Mouse (Mus musculus) heart, adult 2 months (tissue): ENCODE measurements around the gene Tecpr1. TPM values are rescaled to one million over a fixed set of nuclear protein-coding genes. Genes with fewer than 3 reads are reported as not detected.
A peak's percentile ranks its signal among the peaks of the same experiment; 100 is the strongest.

Experiments used
- DNase-seq, 2 experiments: peaks; one replicate each; pipeline ENCODE4 v3.0.0; 2021
- H3K27ac ChIP-seq: fragments of 200-600 bp; 2 replicates; pipeline ENCODE4 v1.8.1; 2022
- H3K27me3 ChIP-seq: fragments of 200-500 bp; 2 replicates; pipeline ENCODE4 v1.6.1; 2012; ENCODE audit warnings: mild to moderate bottlenecking, low read length, inconsistent platforms, mixed read lengths; ENCODE audit not compliant: control insufficient read depth, insufficient read depth
- H3K36me3 ChIP-seq: fragments of 200-500 bp; 2 replicates; pipeline ENCODE4 v1.6.1; 2012; ENCODE audit warnings: low read length, inconsistent platforms; ENCODE audit not compliant: control insufficient read depth, insufficient read depth
- H3K4me1 ChIP-seq: fragments of 200-500 bp; 2 replicates; pipeline ENCODE4 v1.6.1; 2011; ENCODE audit warnings: low read length; ENCODE audit not compliant: control insufficient read depth, insufficient read depth
- H3K4me3 ChIP-seq: fragments of 200-600 bp; 2 replicates; pipeline ENCODE4 v1.8.1; 2022
- H3K79me2 ChIP-seq: fragments of 200-500 bp; replicated peaks from 2 replicates; pipeline ENCODE4 v1.6.1; 2012; ENCODE audit warnings: mild to moderate bottlenecking, inconsistent platforms, low read length, moderate library complexity, mixed read lengths; ENCODE audit not compliant: control insufficient read depth, insufficient read depth
- H3K9ac ChIP-seq: fragments of 200-500 bp; 2 replicates; pipeline ENCODE4 v1.6.1; 2012; ENCODE audit warnings: low read depth, mild to moderate bottlenecking, control low read depth, inconsistent platforms, low read length, mixed read lengths
- CTCF ChIP-seq: fragments of 200-600 bp; IDR thresholded peaks from 2 replicates; pipeline ENCODE4 v1.8.1; 2022; ENCODE audit warnings: antibody characterized with exemption, mild to moderate bottlenecking, moderate library complexity
- EP300 ChIP-seq: fragments of 200-500 bp; IDR thresholded peaks from 2 replicates; pipeline ENCODE4 v1.6.1; 2011; ENCODE audit warnings: low read depth, low read length, control low read depth; ENCODE audit not compliant: insufficient read depth
- POLR2A ChIP-seq: fragments of 200-500 bp; IDR thresholded peaks from 2 replicates; pipeline ENCODE4 v1.6.1; 2011; ENCODE audit warnings: mild to moderate bottlenecking, low read depth, low read length, control low read depth; ENCODE audit not compliant: insufficient read depth
- WGBS: fragments of 180-500 bp; shearing (Covaris S2); methylation state at CpG from one replicate; pipeline ENCODE4 v1.1.7; 2018; 5-methylcytosine and 5-hydroxymethylcytosine counted together
- intact Hi-C: fragments of 180-260 bp; cut with DNase I; formaldehyde crosslinking; loops from one replicate; pipeline ENCODE4 v1.15.1; 2025
- polyA plus RNA-seq: library from polyadenylated mRNA; depleted of rRNA; stranded (reverse); fragments of >200 nt; gene quantifications from 2 replicates; pipeline ENCODE4 v1.2.3, GENCODE M21; 2012
- total RNA-seq, 2 experiments: library from RNA; stranded (reverse); gene quantifications; 2 replicates each; pipeline ENCODE4 v1.2.3; 2021

The Tecpr1 gene
- total and polyA plus RNA-seq, 3 experiments = 24.2 to 34.9 (median 27.6) TPM

- no peaks in the 10 kb centered on the region for H3K79me2 ChIP-seq
- H3K9ac ChIP-seq = no peak overlapping the region
- DNase-seq = no peak
- H3K36me3 ChIP-seq = no peaks in the 10 kb centered on the region
- 83% methylated on average over 3 of the region's 3 CpGs for WGBS
- H3K27ac ChIP-seq = no peak overlapping the region
- H3K27me3 ChIP-seq = no peaks in the 10 kb centered on the region
- TF ChIP-seq CTCF = peak; percentile 63
- no peak for TF ChIP-seq POLR2A
- intact Hi-C loops = no loop called here
- H3K4me3 ChIP-seq = no peak overlapping the region
- H3K4me1 ChIP-seq = peaks cover 7% of the 10 kb centered on the region
Observed at GRCm38 (mm10) chr5:144249871-144250270, 26.5 kb upstream of the Tecpr1 start.

DNA sequence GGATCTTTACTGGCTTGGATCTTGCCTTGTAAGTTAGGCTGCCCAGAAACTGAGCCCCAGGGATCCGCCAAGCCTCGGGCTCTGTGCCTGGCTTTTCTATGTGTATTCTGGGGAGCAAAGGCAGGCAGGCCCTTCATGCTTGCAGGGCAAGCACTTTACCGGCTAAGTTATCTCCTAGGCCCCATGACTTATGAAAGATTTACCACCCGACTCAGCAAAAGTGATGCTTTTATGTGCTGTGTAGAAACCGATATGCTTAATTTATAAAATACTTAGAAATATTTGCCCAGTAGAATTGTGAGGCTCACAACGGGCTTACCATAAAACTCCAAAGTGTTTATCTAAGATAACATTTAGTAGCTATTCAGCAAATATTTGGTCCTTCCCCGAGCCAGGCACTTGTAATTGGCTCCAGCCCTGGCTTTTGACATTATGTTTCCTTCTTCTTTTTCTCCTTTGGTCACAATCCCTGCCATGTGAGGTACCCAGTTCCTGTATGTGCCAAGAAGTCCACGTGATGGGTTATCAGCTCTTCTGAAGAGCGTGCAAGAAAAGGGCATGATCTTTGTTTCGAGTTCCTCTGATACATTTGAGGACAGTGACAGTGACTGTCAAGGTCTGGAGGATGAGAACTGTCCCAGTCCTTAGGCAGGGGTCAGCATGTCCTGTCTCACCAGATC, 24.6 kb upstream of the Tecpr1 start:
- peak in 1 of 2 experiments; percentile 64 for DNase-seq
- TF ChIP-seq POLR2A (no peak), EP300 (peak; percentile 78; the same call in 1 of the 2 replicates), CTCF (no peak)
- no peak overlapping the region for H3K4me3 ChIP-seq
- H3K9ac ChIP-seq = no peak overlapping the region
- no peaks in the 10 kb centered on the region for H3K27me3 ChIP-seq
- WGBS = 31% methylated on average over 10 of the region's 10 CpGs
- peak overlapping the region; percentile 26 for H3K27ac ChIP-seq
- H3K36me3 ChIP-seq = no peaks in the 10 kb centered on the region
- no peaks in the 10 kb centered on the region for H3K79me2 ChIP-seq
- intact Hi-C loops = no loop called here
- H3K4me1 ChIP-seq = peaks cover 4% of the 10 kb centered on the region

DNA sequence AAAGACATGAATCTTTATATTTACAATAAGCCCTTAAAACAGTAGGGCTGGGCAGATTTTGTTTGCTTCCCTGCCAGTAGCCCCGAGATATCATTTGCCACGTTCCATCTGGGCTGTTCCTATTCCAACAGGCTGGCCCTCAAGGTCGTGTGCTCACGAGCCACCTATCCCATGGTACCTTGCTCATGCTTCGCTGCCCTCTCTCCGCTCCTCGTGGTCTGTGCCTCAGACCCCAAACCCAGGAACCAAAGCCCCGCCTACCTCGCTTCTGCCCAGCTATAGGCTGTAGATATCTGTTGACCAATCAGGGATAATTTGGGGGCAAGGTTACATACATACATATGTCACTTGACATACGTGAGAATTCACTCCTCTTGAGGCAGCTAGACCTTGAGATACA, 23.9 kb upstream of the Tecpr1 start:
- peak overlapping the region; percentile 26; the same call in 1 of the 2 replicates for H3K27ac ChIP-seq
- intact Hi-C loops = no loop called here
- H3K36me3 ChIP-seq = no peaks in the 10 kb centered on the region
- no peak for TF ChIP-seq CTCF
- no peak for TF ChIP-seq EP300
- TF ChIP-seq POLR2A = no peak
- peaks cover 4% of the 10 kb centered on the region for H3K4me1 ChIP-seq
- no peak overlapping the region for H3K4me3 ChIP-seq
- no peaks in the 10 kb centered on the region for H3K79me2 ChIP-seq
- 75% methylated on average over 10 of the region's 10 CpGs for WGBS
- no peak for DNase-seq
- no peaks in the 10 kb centered on the region for H3K27me3 ChIP-seq
- H3K9ac ChIP-seq = no peak overlapping the region

DNA sequence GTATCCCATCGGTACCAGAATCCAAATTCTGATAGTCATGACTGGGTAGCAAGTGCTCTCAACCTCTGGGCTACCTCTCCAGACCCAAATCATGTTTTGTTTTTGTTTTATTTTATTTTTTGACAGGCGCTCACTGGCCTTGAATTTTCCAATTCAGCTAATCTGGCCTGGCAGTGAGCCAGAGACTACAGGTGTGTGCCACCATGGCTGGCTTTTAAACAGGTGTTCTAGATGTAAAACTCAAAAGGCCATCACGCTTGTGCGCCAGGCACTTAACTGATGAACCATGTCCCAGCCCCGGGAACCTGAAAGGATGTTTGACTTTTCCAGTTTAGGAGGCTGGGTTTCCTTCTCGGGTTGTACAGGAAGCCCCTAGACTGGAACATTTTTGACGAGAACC, 23.3 kb upstream of the Tecpr1 start:
- TF ChIP-seq POLR2A (no peak), CTCF (no peak), EP300 (no peak)
- WGBS = 51% methylated on average over 7 of the region's 7 CpGs
- H3K9ac ChIP-seq = no peak overlapping the region
- no peaks in the 10 kb centered on the region for H3K27me3 ChIP-seq
- H3K79me2 ChIP-seq = no peaks in the 10 kb centered on the region
- H3K4me1 ChIP-seq = peaks cover 4% of the 10 kb centered on the region
- no peak for DNase-seq
- no peak overlapping the region for H3K27ac ChIP-seq
- H3K4me3 ChIP-seq = no peak overlapping the region
- no peaks in the 10 kb centered on the region for H3K36me3 ChIP-seq
- intact Hi-C loops = no loop called here

- intact Hi-C loops = no loop called here
- 85% methylated on average over 2 of the region's 2 CpGs for WGBS
Observed at GRCm38 (mm10) chr5:144245592-144245991, 22.2 kb upstream of the Tecpr1 start.

DNA sequence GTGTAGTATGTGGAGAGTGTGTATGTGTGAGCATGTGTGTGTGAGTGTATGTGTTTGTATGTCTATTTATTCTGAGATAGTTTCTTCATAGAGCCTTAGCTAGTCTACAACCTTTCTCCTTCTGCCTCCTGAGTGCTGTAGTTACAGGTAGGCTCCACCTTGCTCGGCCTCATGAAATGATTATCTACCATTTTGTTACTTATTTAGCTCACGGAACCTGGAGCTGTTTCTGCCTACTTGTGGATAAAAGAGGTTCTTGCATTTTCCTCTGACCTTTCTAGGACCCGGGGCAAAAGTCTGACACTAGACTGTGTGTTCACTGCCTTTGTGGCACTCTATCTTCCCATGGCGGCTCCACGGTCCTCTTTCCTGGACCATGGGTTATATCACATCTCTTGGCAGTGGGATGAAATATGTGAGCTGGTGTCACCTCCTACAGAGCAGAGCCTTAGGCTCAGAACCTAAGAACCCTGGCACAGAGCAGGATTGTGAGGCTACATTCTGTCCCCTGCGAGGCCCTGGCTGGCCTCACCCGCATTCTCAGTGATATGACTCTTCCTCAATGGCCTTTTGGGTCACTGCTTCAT, 20.6 kb upstream of the Tecpr1 start, which contains the start of gene Bri3:
Gene Bri3, plus strand, starts transcription at position 537 of the 587 bp plus-strand sequence.
- WGBS = 79% methylated on average over 7 of the region's 7 CpGs
- DNase-seq = no peak

More at GRCm38 (mm10) chr5:144245592-144245991, 22.2 kb upstream of the Tecpr1 start:
- DNase-seq = no peak
- TF ChIP-seq EP300 (no peak), POLR2A (no peak), CTCF (no peak)
- Histone ChIP-seq H3K27ac (no peak overlapping the region), H3K79me2 (no peaks in the 10 kb centered on the region), H3K27me3 (no peaks in the 10 kb centered on the region), H3K4me3 (no peak overlapping the region), H3K4me1 (peaks cover 4% of the 10 kb centered on the region), H3K9ac (no peak overlapping the region), H3K36me3 (no peaks in the 10 kb centered on the region)

More for the DNA sequence above, 20.6 kb upstream of the Tecpr1 start, which contains the start of gene Bri3:
- Histone ChIP-seq H3K27me3 (no peaks in the 10 kb centered on the region), H3K79me2 (no peaks in the 10 kb centered on the region), H3K36me3 (no peaks in the 10 kb centered on the region), H3K4me3 (no peak within 1 kb of the TSS), H3K4me1 (peaks cover 4% of the 10 kb centered on the region), H3K27ac (no peak within 1 kb of the TSS), H3K9ac (no peak within 1 kb of the TSS)
- TF ChIP-seq CTCF = no peak
- no peak for TF ChIP-seq EP300
- no peak for TF ChIP-seq POLR2A
- intact Hi-C loops = no loop called here
